Mouse (Mus musculus) heart, adult 11 months (tissue): ENCODE results near the gene Trpv3.

Experiments
- DNase-seq: peaks from one replicate; pipeline ENCODE4 v3.0.0; 2022

Trpv3 gene

DNA sequence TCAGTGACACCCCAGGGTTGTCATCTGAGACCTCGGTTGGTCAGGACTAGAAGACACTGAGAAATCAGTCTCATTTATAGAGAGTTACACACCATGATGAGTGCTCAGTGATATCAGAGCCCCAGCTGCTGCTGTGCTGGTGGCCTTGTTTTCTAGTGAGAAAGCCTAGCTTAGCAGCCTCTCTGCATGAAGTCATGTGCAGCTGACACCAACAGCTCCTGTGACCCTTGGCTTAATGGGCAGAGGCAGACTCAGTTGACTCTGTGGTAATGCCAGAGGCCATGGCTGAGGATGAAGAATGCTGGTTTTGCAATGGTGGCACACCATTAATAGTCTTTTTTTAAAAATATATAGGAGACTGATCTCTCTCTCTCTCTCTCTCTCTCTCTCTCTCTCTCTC is 22.4 kb downstream of the Trpv3 start:
- DNase-seq, result peak; percentile 86

DNA sequence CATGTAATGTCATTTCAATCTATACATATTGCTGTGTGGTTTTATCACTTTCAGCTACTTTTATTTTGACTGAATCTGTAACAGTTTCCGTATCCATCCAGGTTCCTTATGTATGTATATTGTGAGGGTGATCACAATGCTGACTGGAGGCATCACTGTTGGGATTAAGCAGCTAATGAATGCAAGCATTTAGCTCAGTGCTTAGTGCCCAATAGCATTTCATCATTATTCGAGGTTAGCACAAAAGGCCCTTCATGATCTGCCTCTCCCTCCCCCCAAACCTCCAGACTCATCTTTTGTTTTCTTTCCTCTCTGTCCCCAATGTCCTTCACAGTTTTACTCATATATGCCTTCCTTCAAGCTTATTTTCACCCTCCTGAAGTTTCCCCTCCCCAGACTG is 35.9 kb downstream of the Trpv3 start:
- peak; percentile 31 for DNase-seq

DNA sequence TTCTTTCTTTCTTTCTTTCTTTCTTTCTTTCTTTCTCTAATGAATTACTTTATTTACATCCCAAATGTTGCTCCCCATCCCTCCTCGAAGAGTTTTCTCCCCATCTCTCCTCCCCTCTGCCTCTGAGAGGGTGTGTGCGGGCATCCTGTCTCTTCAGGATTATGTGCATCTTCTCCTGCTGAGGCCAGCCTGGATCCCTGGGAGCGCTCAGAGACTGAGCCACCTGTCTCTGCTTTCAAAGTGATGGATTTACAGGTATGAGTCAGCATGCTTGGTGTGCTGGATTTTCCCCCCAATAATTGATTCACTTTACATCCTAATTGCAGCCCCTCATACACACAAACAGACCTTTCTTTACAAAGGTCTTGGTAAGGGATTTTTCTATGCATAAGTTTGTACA is 48.8 kb downstream of the Trpv3 start:
- peak; percentile 53 for DNase-seq

DNA sequence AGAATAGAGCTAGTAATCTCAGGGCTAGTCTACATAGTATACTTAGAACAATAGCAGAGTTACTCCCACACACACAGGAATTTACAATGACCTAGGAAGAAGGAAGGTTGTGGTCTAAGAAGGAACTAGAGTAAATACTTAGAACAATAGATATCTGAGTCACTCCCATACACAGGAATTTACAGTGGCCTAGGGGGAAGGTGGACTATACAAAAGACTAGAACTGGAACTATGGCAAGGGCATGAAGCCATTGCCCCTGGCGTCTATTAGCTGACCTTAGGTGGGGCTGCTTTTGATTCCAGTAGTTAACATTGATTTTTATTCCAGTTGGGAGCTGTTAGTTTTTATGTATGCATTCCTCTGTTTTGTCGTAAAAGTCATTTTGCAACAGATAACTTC is 51.4 kb downstream of the Trpv3 start:
- peak; percentile 79 for DNase-seq

DNA sequence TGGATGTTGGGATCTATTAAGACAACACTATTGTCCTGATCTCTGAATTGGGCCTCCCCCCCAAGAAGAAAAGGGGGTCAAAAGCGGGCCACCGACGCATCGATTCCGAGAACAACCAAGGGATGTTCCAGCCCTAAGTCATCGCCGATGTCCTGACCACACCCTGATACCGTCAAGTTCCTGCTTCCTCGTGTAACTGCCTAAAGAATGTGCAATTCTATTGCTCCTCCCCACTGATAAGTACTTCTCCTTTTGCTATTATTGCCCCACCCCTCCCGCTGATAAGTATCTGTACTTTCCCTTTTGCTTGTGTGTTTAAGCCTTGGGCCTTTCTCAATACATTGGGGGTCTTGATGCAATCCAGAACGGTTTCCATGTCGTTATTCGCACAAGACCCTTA is 53.9 kb downstream of the Trpv3 start:
- DNase-seq, result peak; percentile 79

DNA sequence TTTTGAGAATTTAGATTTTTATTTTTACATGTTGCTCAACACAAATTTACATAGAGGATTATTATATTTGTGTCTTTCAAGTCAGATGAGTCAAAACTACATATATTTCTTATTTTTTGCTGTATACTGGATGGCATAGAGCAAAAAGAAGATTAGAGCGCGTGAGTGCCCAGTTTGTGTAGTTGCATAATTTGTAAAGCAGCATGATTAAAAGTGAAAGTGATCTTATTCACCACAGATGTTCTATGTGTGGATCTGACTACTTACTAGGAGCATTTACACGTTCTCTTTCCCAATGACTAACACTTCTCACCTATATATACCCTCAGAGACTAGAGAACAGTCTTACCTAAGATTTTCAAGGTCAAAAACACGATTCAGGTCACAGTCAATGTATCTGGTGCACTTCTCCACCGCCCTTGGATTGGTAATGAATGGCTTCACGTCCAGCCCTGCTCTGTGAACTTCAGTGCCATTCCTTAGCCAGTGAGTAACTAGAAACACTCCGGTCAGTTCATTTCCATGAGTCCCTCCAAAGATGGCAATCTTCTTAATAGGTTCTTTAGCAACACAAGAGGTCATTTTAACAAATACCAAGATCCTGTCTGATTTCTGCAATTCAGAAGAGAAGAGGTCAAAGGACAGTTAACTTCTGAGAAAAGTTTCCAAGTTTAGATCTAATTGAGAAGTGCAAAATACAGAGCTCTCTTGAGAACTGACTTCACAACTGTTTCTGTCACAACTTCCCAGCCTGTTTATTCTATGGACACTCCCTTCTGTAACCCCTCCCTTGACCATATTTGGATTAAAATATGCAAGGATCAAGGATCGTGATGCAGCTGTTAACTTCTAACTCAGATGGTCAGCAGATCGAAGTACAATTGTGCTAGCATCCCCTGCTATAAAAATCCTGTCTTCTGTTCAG is 57.0 kb downstream of the Trpv3 start:
- peak; percentile 42 for DNase-seq

DNA sequence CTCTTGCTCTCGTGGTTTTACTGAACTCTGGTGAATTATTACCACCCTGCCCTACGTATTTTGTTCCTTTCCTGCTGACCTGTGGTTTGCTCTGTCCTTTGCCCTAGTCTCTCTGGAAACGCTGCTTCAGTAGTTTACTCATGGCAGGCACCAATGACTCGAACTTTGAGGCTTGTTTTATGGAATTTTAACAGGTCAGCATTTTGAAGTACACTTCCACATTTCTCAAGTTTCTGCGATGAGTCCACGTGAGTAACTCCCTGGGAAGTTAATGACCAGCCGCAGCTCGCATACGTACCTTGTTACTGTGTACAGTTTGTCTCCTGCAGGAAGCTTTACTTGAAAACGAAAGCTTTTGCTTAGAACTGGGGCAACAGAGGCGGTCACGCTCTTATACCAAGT is 59.3 kb downstream of the Trpv3 start:
- peak; percentile 94 for DNase-seq

DNA sequence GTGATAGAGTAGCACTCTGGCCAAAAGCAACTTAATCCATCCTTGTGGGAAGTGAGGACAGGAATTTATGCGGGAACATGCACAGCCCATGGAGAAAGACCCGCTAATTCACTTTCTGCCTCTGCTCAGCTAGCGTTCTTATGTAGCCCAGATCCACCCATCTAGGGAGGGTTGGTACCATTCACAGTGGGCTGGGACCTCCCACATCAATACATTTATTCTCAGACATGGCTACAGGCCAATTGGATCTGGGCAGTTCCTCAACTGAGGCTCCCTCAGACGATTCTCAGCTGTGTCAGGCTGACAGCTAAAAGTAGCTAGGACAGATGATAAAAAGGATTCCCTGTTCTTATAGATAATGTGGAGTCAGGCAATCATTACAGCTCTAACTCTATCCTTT is 60.2 kb downstream of the Trpv3 start:
- DNase-seq, result peak; percentile 79

DNA sequence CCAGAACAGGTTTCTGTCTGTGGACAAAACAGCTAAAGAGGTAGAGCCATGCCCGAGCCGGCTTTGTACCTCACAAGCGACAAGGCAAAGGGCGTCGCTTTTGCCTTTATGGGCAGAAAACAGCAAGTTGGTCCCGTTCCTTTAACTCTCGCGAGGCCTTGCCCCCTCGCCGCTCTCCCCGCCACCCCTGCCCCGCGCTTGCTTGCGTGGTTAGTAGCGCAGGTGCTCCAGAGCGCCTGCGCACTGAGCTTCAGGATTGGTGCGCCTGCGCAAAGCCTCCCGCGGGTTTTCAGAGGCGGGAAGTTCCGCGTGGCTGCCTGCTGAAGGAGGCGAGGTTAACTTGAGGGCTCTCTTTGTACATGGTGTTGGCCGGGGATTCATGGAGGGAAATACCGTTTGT is 62.3 kb downstream of the Trpv3 start, which contains the start of the genes Aspa, Gm49340 and Spata22:
Aspa (minus strand) TSS at position 155 of the 400 bp plus-strand sequence.
Gm49340 (plus strand) TSS at position 300 of the 400 bp plus-strand sequence.
Spata22 (plus strand) TSS at position 300 of the 400 bp plus-strand sequence.
- DNase-seq, result peak; percentile 5

DNA sequence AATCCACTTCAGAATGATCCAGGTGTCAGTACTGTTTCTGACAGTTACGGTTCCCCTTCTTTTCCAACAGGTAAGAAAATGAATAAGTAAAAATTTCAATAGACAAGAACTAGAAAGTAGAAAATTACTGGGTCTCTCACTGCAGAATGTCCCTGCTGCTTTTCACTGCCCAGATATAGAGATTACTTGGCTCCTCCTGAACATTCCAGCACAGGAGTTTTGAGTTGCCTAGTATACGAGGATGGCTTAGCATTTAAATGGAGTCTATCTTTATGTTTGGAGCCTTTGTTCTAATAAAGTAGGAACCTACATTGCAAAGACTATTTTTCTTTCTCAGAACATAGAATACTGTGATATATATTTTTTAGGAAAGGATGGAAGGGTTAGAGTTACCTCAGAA is 66.2 kb downstream of the Trpv3 start:
- DNase-seq, result no peak

DNA sequence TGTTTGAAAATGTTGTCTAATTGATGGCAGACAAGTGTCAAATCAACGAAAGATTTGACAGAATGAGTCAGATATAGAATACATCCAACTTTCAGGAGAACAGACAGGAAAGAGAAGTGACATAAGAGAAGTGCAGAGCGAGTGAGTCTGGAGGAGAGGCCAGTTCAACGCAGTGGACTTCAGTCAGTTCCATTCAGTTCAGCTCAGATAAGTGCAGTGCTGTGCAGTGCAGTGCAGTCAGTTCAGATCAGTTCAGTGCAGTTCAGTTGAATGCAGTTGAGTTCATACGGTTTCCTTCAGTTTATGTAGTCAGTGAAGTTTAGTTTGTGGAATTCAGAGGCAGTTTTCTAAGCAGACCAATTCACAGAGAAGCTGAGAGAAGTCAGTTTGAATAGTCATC is 69.7 kb downstream of the Trpv3 start:
- DNase-seq, result no peak
